Mouse (Mus musculus): ENCODE measurements at regions not wholly inside any gene's neighbourhood (a gene's known extent, or its start where the extent isn't known, plus 50 kb on each side); places are given as distances from the start of the nearest gene placed in this dataset.

GRCm38 (mm10) chr1:133487171-133487901, 63.2 kb upstream of the Sox13 start:
- no peak for TF ChIP-seq CTCF (IDR thresholded peaks at IDR 0.05; ENCODE audit: insufficient read depth, low read depth, low read length)
- TF ChIP-seq POLR2A (IDR thresholded peaks at IDR 0.05; ENCODE audit: insufficient read depth, low read depth, low read length): no peak

Measured in olfactory bulb, adult 2 months (tissue).